Mouse (Mus musculus) heart, postnatal 0 days (tissue): Measurements from ENCODE around the gene Ell.

Experiments
- CTCF ChIP-seq: IDR thresholded peaks from 2 replicates; pipeline ENCODE4 v1.5.1; 2016; ENCODE audit warnings: antibody characterized with exemption, control low read depth, low read depth
- EP300 ChIP-seq: IDR thresholded peaks from 2 replicates; pipeline ENCODE4 v1.6.1; 2016; ENCODE audit warnings: antibody characterized with exemption, low read depth

DNA sequence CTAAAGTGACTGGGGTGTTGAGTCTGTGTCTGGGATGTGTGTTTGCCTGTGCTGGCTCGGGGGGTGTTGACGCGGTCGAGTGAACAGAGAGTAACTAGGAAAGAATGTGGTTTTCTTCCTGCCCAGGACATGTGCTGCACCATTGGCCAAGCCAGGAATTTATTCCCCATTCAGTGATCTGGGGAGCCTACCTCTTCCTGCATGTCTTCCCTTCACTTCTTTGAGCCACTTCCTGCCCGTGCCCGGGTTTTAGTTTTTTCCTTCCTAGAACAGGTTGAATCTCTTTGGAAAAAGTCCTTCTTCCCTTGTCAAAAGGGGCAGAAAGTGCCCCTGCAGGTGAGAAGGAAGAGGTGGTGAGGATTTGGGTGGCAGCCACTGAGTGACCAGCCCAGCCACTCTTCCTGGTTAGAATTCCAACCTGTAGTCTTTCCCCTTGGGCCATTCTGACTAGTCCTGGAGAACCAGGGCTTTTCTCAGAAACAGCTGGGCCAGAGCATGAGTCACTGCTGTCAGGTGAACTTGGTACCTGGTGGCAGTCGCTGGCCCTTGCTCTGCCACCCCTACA lies 1.3 kb downstream of the Ell start:
- TF ChIP-seq CTCF (no peak), EP300 (no peak)
